Mouse (Mus musculus) embryonic facial prominence, embryonic 15.5 days (tissue): ENCODE measurements at regions not wholly inside any gene's neighbourhood (a gene's known extent, or its start where the extent isn't known, plus 50 kb on each side); places are given as distances from the start of the nearest gene placed in this dataset.

ENCODE experiments used
- ATAC-seq: fragments of 200-750 bp; cut with Nextera tagmentation; 2 replicates; pipeline ENCODE4 v1.8.0; 2017; ENCODE audit warnings: low read depth, moderate TSS enrichment; ENCODE audit not compliant: insufficient number of reproducible peaks, low FRiP score, low TSS enrichment
- H3K27ac ChIP-seq: fragments of 300-500 bp; sonication (generic); replicated peaks from 2 replicates; pipeline ENCODE4 v1.5.1; 2015; ENCODE audit warnings: mild to moderate bottlenecking, inconsistent platforms
- H3K27me3 ChIP-seq: fragments of 300-500 bp; sonication (generic); 2 replicates; pipeline ENCODE4 v1.6.1; 2015; ENCODE audit warnings: inconsistent platforms
- H3K36me3 ChIP-seq: fragments of 300-500 bp; sonication (generic); 2 replicates; pipeline ENCODE4 v1.6.1; 2015; ENCODE audit warnings: mild to moderate bottlenecking, inconsistent platforms
- H3K4me1 ChIP-seq: fragments of 300-500 bp; sonication (generic); 2 replicates; pipeline ENCODE4 v1.6.1; 2015; ENCODE audit warnings: inconsistent platforms
- H3K4me2 ChIP-seq: fragments of 300-500 bp; sonication (generic); replicated peaks from 2 replicates; pipeline ENCODE4 v1.6.1; 2015; ENCODE audit warnings: mild to moderate bottlenecking, inconsistent platforms
- H3K4me3 ChIP-seq: fragments of 300-500 bp; sonication (generic); replicated peaks from 2 replicates; pipeline ENCODE4 v1.5.1; 2015; ENCODE audit warnings: mild to moderate bottlenecking, inconsistent platforms
- H3K9ac ChIP-seq: fragments of 300-500 bp; sonication (generic); 2 replicates; pipeline ENCODE4 v1.6.1; 2015; ENCODE audit warnings: inconsistent platforms
- H3K9me3 ChIP-seq: fragments of 300-500 bp; sonication (generic); replicated peaks from 2 replicates; pipeline ENCODE4 v1.6.1; 2016; ENCODE audit warnings: inconsistent platforms
- WGBS: fragments of 180-500 bp; shearing (Covaris S2); methylation state at CpG from one replicate; pipeline ENCODE4 v1.1.7; 2015; 5-methylcytosine and 5-hydroxymethylcytosine counted together

GRCm38 (mm10) chr13:57246238-57246963 lies 350.6 kb upstream of the Trpc7 start:
- H3K9me3 ChIP-seq, result no peaks in the 10 kb centered on the region
- 0 out of 2 replicates have a peak, but pooled peaks cover 4% of the 10 kb centered on the region for H3K4me1 ChIP-seq
- H3K4me3 ChIP-seq, result no peak overlapping the region
- H3K4me2 ChIP-seq, result no peak overlapping the region
- no peaks in the 10 kb centered on the region for H3K36me3 ChIP-seq
- H3K9ac ChIP-seq, result no peak overlapping the region
- no peak overlapping the region for H3K27ac ChIP-seq
- no peak for ATAC-seq
- H3K27me3 ChIP-seq, result no peaks in the 10 kb centered on the region
- 56% methylated on average over 18 of the region's 18 CpGs for WGBS

GRCm38 (mm10) chr13:57236917-57237316 lies 341.1 kb upstream of the Trpc7 start:
- H3K9me3 ChIP-seq, result no peaks in the 10 kb centered on the region
- no peak for ATAC-seq
- no peaks in the 10 kb centered on the region for H3K36me3 ChIP-seq
- no peak overlapping the region for H3K4me3 ChIP-seq
- no peak overlapping the region for H3K4me2 ChIP-seq
- WGBS, result 14% methylated on average over 4 of the region's 4 CpGs
- no peaks in the 10 kb centered on the region for H3K27me3 ChIP-seq
- H3K9ac ChIP-seq, result no peak overlapping the region
- H3K27ac ChIP-seq, result no peak overlapping the region
- peaks cover 6% of the 10 kb centered on the region; the same call in 1 of the 2 replicates for H3K4me1 ChIP-seq

GRCm38 (mm10) chr13:57236211-57236610 lies 340.4 kb upstream of the Trpc7 start:
- no peak overlapping the region for H3K9ac ChIP-seq
- H3K27ac ChIP-seq, result no peak overlapping the region
- H3K4me2 ChIP-seq, result no peak overlapping the region
- no peak for ATAC-seq
- no peak overlapping the region for H3K4me3 ChIP-seq
- H3K36me3 ChIP-seq, result no peaks in the 10 kb centered on the region
- 65% methylated on average over 5 of the region's 5 CpGs for WGBS
- no peaks in the 10 kb centered on the region for H3K27me3 ChIP-seq
- H3K4me1 ChIP-seq, result peaks cover 6% of the 10 kb centered on the region; the same call in 1 of the 2 replicates
- H3K9me3 ChIP-seq, result no peaks in the 10 kb centered on the region

- Histone ChIP-seq H3K4me1 (peaks cover 6% of the 10 kb centered on the region; the same call in 1 of the 2 replicates), H3K9me3 (no peaks in the 10 kb centered on the region), H3K27ac (no peak overlapping the region), H3K27me3 (no peaks in the 10 kb centered on the region), H3K36me3 (no peaks in the 10 kb centered on the region), H3K4me2 (no peak overlapping the region), H3K9ac (no peak overlapping the region), H3K4me3 (no peak overlapping the region)
- 84% methylated on average over 5 of the region's 5 CpGs for WGBS
- no peak for ATAC-seq
Measured at GRCm38 (mm10) chr13:57232906-57233305, 337.1 kb upstream of the Trpc7 start.

GRCm38 (mm10) chr13:57231666-57232065 lies 335.9 kb upstream of the Trpc7 start:
- Histone ChIP-seq H3K27ac (no peak overlapping the region), H3K4me3 (no peak overlapping the region), H3K4me1 (peaks cover 3% of the 10 kb centered on the region; the same call in 1 of the 2 replicates), H3K9me3 (no peaks in the 10 kb centered on the region), H3K27me3 (no peaks in the 10 kb centered on the region), H3K9ac (no peak overlapping the region), H3K4me2 (no peak overlapping the region), H3K36me3 (no peaks in the 10 kb centered on the region)
- 45% methylated on average over 3 of the region's 3 CpGs for WGBS
- ATAC-seq, result no peak

- WGBS, result 49% methylated on average over 4 of the region's 4 CpGs
Measured at GRCm38 (mm10) chr13:57230253-57230652, 334.5 kb upstream of the Trpc7 start.

GRCm38 (mm10) chr13:57221092-57221491 lies 325.3 kb upstream of the Trpc7 start:
- Histone ChIP-seq H3K27me3 (no peaks in the 10 kb centered on the region), H3K4me2 (no peak overlapping the region), H3K27ac (no peak overlapping the region), H3K9ac (no peak overlapping the region), H3K9me3 (no peaks in the 10 kb centered on the region), H3K4me1 (no peaks in the 10 kb centered on the region), H3K36me3 (no peaks in the 10 kb centered on the region), H3K4me3 (no peak overlapping the region)
- 58% methylated on average over 8 of the region's 8 CpGs for WGBS
- ATAC-seq, result no peak

More at GRCm38 (mm10) chr13:57230253-57230652, 334.5 kb upstream of the Trpc7 start:
- no peak for ATAC-seq
- Histone ChIP-seq H3K27me3 (no peaks in the 10 kb centered on the region), H3K4me2 (no peak overlapping the region), H3K27ac (no peak overlapping the region), H3K4me1 (no peaks in the 10 kb centered on the region), H3K4me3 (no peak overlapping the region), H3K9ac (no peak overlapping the region), H3K36me3 (no peaks in the 10 kb centered on the region), H3K9me3 (no peaks in the 10 kb centered on the region)

GRCm38 (mm10) chr13:57216161-57216560 lies 320.4 kb upstream of the Trpc7 start:
- no peaks in the 10 kb centered on the region for H3K9me3 ChIP-seq
- H3K27me3 ChIP-seq, result no peaks in the 10 kb centered on the region
- no peak overlapping the region for H3K27ac ChIP-seq
- 32% methylated on average over 7 of the region's 7 CpGs for WGBS
- no peak overlapping the region for H3K4me2 ChIP-seq
- ATAC-seq, result no peak
- no peak overlapping the region for H3K4me3 ChIP-seq
- H3K4me1 ChIP-seq, result no peaks in the 10 kb centered on the region
- H3K36me3 ChIP-seq, result no peaks in the 10 kb centered on the region
- no peak overlapping the region for H3K9ac ChIP-seq

GRCm38 (mm10) chr13:57212251-57212650 lies 316.5 kb upstream of the Trpc7 start:
- Histone ChIP-seq H3K36me3 (no peaks in the 10 kb centered on the region), H3K4me2 (no peak overlapping the region), H3K9me3 (no peaks in the 10 kb centered on the region), H3K4me3 (no peak overlapping the region), H3K27ac (no peak overlapping the region), H3K4me1 (no peaks in the 10 kb centered on the region), H3K9ac (no peak overlapping the region), H3K27me3 (no peaks in the 10 kb centered on the region)
- WGBS, result 68% methylated on average over 1 of the region's 1 CpGs
- ATAC-seq, result no peak

- 67% methylated on average over 3 of the region's 3 CpGs for WGBS
- H3K27ac ChIP-seq, result no peak overlapping the region
- no peak overlapping the region for H3K9ac ChIP-seq
- no peaks in the 10 kb centered on the region for H3K9me3 ChIP-seq
- no peak overlapping the region for H3K4me3 ChIP-seq
- no peaks in the 10 kb centered on the region for H3K27me3 ChIP-seq
- no peaks in the 10 kb centered on the region for H3K36me3 ChIP-seq
- no peak for ATAC-seq
- no peaks in the 10 kb centered on the region for H3K4me1 ChIP-seq
- no peak overlapping the region for H3K4me2 ChIP-seq
Measured at GRCm38 (mm10) chr13:57191195-57191594, 295.4 kb upstream of the Trpc7 start.

- Histone ChIP-seq H3K27ac (no peak overlapping the region), H3K9me3 (no peaks in the 10 kb centered on the region), H3K36me3 (no peaks in the 10 kb centered on the region), H3K9ac (no peak overlapping the region), H3K4me2 (no peak overlapping the region), H3K4me1 (no peaks in the 10 kb centered on the region), H3K4me3 (no peak overlapping the region), H3K27me3 (no peaks in the 10 kb centered on the region)
- ATAC-seq, result no peak
- 36% methylated on average over 3 of the region's 3 CpGs for WGBS
Measured at GRCm38 (mm10) chr13:57189246-57189645, 293.5 kb upstream of the Trpc7 start.

GRCm38 (mm10) chr13:57186168-57186567 lies 290.4 kb upstream of the Trpc7 start:
- H3K4me2 ChIP-seq, result no peak overlapping the region
- H3K9ac ChIP-seq, result no peak overlapping the region
- H3K36me3 ChIP-seq, result no peaks in the 10 kb centered on the region
- no peak overlapping the region for H3K4me3 ChIP-seq
- no peaks in the 10 kb centered on the region for H3K9me3 ChIP-seq
- WGBS, result 62% methylated on average over 2 of the region's 2 CpGs
- H3K27me3 ChIP-seq, result no peaks in the 10 kb centered on the region
- no peak overlapping the region for H3K27ac ChIP-seq
- no peak for ATAC-seq
- H3K4me1 ChIP-seq, result no peaks in the 10 kb centered on the region
